Mouse (Mus musculus): ENCODE data around the gene Robo1. TPM values are rescaled to one million over a fixed set of nuclear protein-coding genes. Genes with fewer than 3 reads are reported as not detected.

Gene Robo1
- total RNA-seq, 2 experiments from 2014 or later, result 50.3 to 55.6 TPM

- TF ChIP-seq CTCF (IDR thresholded peaks at IDR 0.05), result no peak
- Histone ChIP-seq H3K27ac (no peak overlapping the region), H3K4me3 (no peak overlapping the region)
- intact Hi-C loops (cut with DNase I), result no loop called here
- DNase-seq (ENCODE audit: extremely low spot score in 1 of 2, low spot score in 2 of 2), result no peak
These were observed 503.4 kb downstream of the Robo1 start for GRCm38 (mm10) chr16:72811494-72811893.

GRCm38 (mm10) chr16:72811908-72812307 is 503.8 kb downstream of the Robo1 start:
- Histone ChIP-seq H3K27ac (no peak overlapping the region), H3K4me3 (no peak overlapping the region)
- intact Hi-C loops (cut with DNase I), result no loop called here
- no peak for DNase-seq (ENCODE audit: extremely low spot score in 1 of 2, low spot score in 2 of 2)
- no peak for TF ChIP-seq CTCF (IDR thresholded peaks at IDR 0.05)

- Histone ChIP-seq H3K27ac (no peak overlapping the region), H3K4me3 (no peak overlapping the region)
- TF ChIP-seq CTCF (IDR thresholded peaks at IDR 0.05), result no peak
- intact Hi-C loops (cut with DNase I), result no loop called here
- DNase-seq (ENCODE audit: extremely low spot score in 1 of 2, low spot score in 2 of 2), result no peak
These were observed 520.3 kb downstream of the Robo1 start for GRCm38 (mm10) chr16:72828381-72828780.

- Histone ChIP-seq H3K27ac (no peak overlapping the region), H3K4me3 (no peak overlapping the region)
- DNase-seq (ENCODE audit: extremely low spot score in 1 of 2, low spot score in 2 of 2), result no peak
- no peak for TF ChIP-seq CTCF (IDR thresholded peaks at IDR 0.05)
- intact Hi-C loops (cut with DNase I), result no loop called here
These were observed 521.4 kb downstream of the Robo1 start for GRCm38 (mm10) chr16:72829530-72829929.

- no peak overlapping the region for H3K4me3 ChIP-seq
- no peak for TF ChIP-seq CTCF (IDR thresholded peaks at IDR 0.05)
- no peak for DNase-seq (ENCODE audit: extremely low spot score in 1 of 2, low spot score in 2 of 2)
- H3K27ac ChIP-seq, result no peak overlapping the region
- intact Hi-C loops (cut with DNase I), result no loop called here
These were observed 522.4 kb downstream of the Robo1 start for GRCm38 (mm10) chr16:72830394-72831056.

GRCm38 (mm10) chr16:72834266-72834665 is 526.2 kb downstream of the Robo1 start:
- Histone ChIP-seq H3K4me3 (no peak overlapping the region), H3K27ac (no peak overlapping the region)
- intact Hi-C loops (cut with DNase I), result no loop called here
- DNase-seq (ENCODE audit: extremely low spot score in 1 of 2, low spot score in 2 of 2), result no peak
- TF ChIP-seq CTCF (IDR thresholded peaks at IDR 0.05), result no peak

GRCm38 (mm10) chr16:72839031-72839430 is 530.9 kb downstream of the Robo1 start:
- intact Hi-C loops (cut with DNase I), result no loop called here
- no peak for TF ChIP-seq CTCF (IDR thresholded peaks at IDR 0.05)
- DNase-seq (ENCODE audit: extremely low spot score in 1 of 2, low spot score in 2 of 2), result no peak
- no peak overlapping the region for H3K4me3 ChIP-seq
- H3K27ac ChIP-seq, result no peak overlapping the region

GRCm38 (mm10) chr16:72841066-72841465 is 533.0 kb downstream of the Robo1 start:
- intact Hi-C loops (cut with DNase I), result no loop called here
- H3K27ac ChIP-seq, result no peak overlapping the region
- DNase-seq (ENCODE audit: extremely low spot score in 1 of 2, low spot score in 2 of 2), result no peak
- no peak for TF ChIP-seq CTCF (IDR thresholded peaks at IDR 0.05)
- H3K4me3 ChIP-seq, result no peak overlapping the region

GRCm38 (mm10) chr16:72854101-72854500 is 546.0 kb downstream of the Robo1 start:
- DNase-seq (ENCODE audit: extremely low spot score in 1 of 2, low spot score in 2 of 2), result no peak
- H3K27ac ChIP-seq, result no peak overlapping the region
- intact Hi-C loops (cut with DNase I), result no loop called here
- H3K4me3 ChIP-seq, result no peak overlapping the region
- TF ChIP-seq CTCF (IDR thresholded peaks at IDR 0.05), result no peak

- Histone ChIP-seq H3K4me3 (no peak overlapping the region), H3K27ac (no peak overlapping the region)
- intact Hi-C loops (cut with DNase I), result no loop called here
- no peak for DNase-seq (ENCODE audit: extremely low spot score in 1 of 2, low spot score in 2 of 2)
- TF ChIP-seq CTCF (IDR thresholded peaks at IDR 0.05), result no peak
These were observed 546.9 kb downstream of the Robo1 start for GRCm38 (mm10) chr16:72854809-72855503.

GRCm38 (mm10) chr16:72861707-72862277 is 553.7 kb downstream of the Robo1 start:
- TF ChIP-seq CTCF (IDR thresholded peaks at IDR 0.05), result no peak
- H3K27ac ChIP-seq, result no peak overlapping the region
- intact Hi-C loops (cut with DNase I), result no loop called here
- no peak overlapping the region for H3K4me3 ChIP-seq
- no peak for DNase-seq (ENCODE audit: extremely low spot score in 1 of 2, low spot score in 2 of 2)

GRCm38 (mm10) chr16:72866011-72866410 is 557.9 kb downstream of the Robo1 start:
- DNase-seq (ENCODE audit: extremely low spot score in 1 of 2, low spot score in 2 of 2), result no peak
- Histone ChIP-seq H3K4me3 (no peak overlapping the region), H3K27ac (no peak overlapping the region)
- TF ChIP-seq CTCF (IDR thresholded peaks at IDR 0.05), result no peak
- intact Hi-C loops (cut with DNase I), result no loop called here

Data from left cerebral cortex, adult 2 months (tissue).